Mouse (Mus musculus): ENCODE measurements around the gene 1190002N15Rik.

- TF ChIP-seq MAFK (IDR thresholded peaks at IDR 0.05; ENCODE audit: insufficient read depth, low read depth, low read length) (no peak), HCFC1 (IDR thresholded peaks at IDR 0.05; ENCODE audit: borderline replicate concordance, insufficient read depth, low read length) (no peak), ZC3H11A (IDR thresholded peaks at IDR 0.05; ENCODE audit: borderline replicate concordance, low read depth, low read length) (no peak), ZNF384 (IDR thresholded peaks at IDR 0.05; ENCODE audit: low read depth, low read length) (0 out of 2 replicates have a peak, but pooled peaks have one; percentile 43), CHD2 (IDR thresholded peaks at IDR 0.05; ENCODE audit: low read depth, low read length) (no peak)
Observed at GRCm38 (mm10) chr9:94536261-94536905, 1.5 kb downstream of the 1190002N15Rik start.

Data from ES-E14 (cell line).